In genomic region chr19:25308763-25309162, GRCm38 (mm10) we compare ENCODE assay signal across 12 mouse cellular contexts.
DNase-seq lines count a peak whose midpoint lies in the region; ATAC-seq lines count a peak whose summit lies in the region.
"Had no signal": no experiment of that assay in that cellular context is flagged by ENCODE, and none has a peak within 500 bp of the region (broad histone marks: within the 10 kb centered on the region; RNA-seq: fewer than 3 reads in every experiment).

No protein-coding gene starts in this region.

- 0 out of 2 replicates have a peak, but pooled peaks cover 3% of the 10 kb centered on the region for H3K27me3 ChIP-seq in heart, embryonic 14.5 days (ENCODE audit: control insufficient read depth, insufficient read depth, low read length)
- no peaks in the 10 kb centered on the region for H3K27me3 ChIP-seq in liver, embryonic 13.5 days

- peak overlapping the region; percentile 16; the same call in 1 of the 2 replicates for H3K9ac ChIP-seq in heart, embryonic 14.5 days (ENCODE audit: low read length)
- no peak overlapping the region for H3K9ac ChIP-seq in liver, embryonic 13.5 days

- no peak for ATAC-seq in heart, embryonic 14.5 days (ENCODE audit: insufficient number of reproducible peaks, insufficient read depth, low FRiP score, low read depth)
- no peak for ATAC-seq in liver, embryonic 13.5 days (ENCODE audit: low read depth)

- H3K36me3 ChIP-seq in heart, embryonic 14.5 days (ENCODE audit: control insufficient read depth, insufficient read depth, low read length) = no peaks in the 10 kb centered on the region
- H3K36me3 ChIP-seq in liver, embryonic 13.5 days = no peaks in the 10 kb centered on the region

- no peaks in the 10 kb centered on the region for H3K9me3 ChIP-seq in heart, embryonic 14.5 days (ENCODE audit: control insufficient read depth, low read length)
- H3K9me3 ChIP-seq in liver, embryonic 13.5 days (replicated peaks) = no peaks in the 10 kb centered on the region

- DNase-seq in heart, postnatal 10 days = no peak
- DNase-seq in liver, embryonic 13.5 days = no peak
- DNase-seq in liver = no peak
- DNase-seq in embryo, embryonic 10.5 days (ENCODE audit: low spot score) = peak; percentile 21
- peak; percentile 18 for DNase-seq in heart, postnatal 4 days
- no peak for DNase-seq in cerebellum, postnatal 10 days
- DNase-seq: cerebellum, adult 2 months; kidney, adult 11 months; kidney, postnatal 36 days; lung, adult 2 months; right cerebral cortex, postnatal 14 days had no signal

- intact Hi-C loops in heart, postnatal 10 days (cut with DNase I) = no loop called here

- H3K4me3 ChIP-seq in heart, embryonic 14.5 days (ENCODE audit: control insufficient read depth in 1 of 2, insufficient read depth in 1 of 2, low read depth in 1 of 2, low read length in 2 of 2) = peak overlapping the region; percentile 3 to 8; a peak in 3 of 4 replicates
- no peak overlapping the region for H3K4me3 ChIP-seq in liver, embryonic 13.5 days (replicated peaks)

- peaks cover 22 to 57% of the 10 kb centered on the region in 2 experiments for H3K4me1 ChIP-seq in heart, embryonic 14.5 days (ENCODE audit: control insufficient read depth in 2 of 2, insufficient read depth in 2 of 2, low read length in 2 of 2)
- H3K4me1 ChIP-seq in liver, embryonic 13.5 days (replicated peaks) = peaks cover 16% of the 10 kb centered on the region; the same call in 1 of the 2 replicates

- 6% methylated on average over 12 of the region's 12 CpGs for WGBS in heart, embryonic 14.5 days
- 28% methylated on average over 12 of the region's 12 CpGs for WGBS in liver, embryonic 13.5 days (ENCODE audit: insufficient replicate concordance)

- H3K27ac ChIP-seq in heart, embryonic 14.5 days (replicated peaks in 1 of 2; ENCODE audit: control insufficient read depth in 1 of 2, insufficient read depth in 1 of 2, low read depth in 2 of 2, low read length in 2 of 2) = peak overlapping the region; percentile 57 to 59
- no peak overlapping the region for H3K27ac ChIP-seq in liver, embryonic 13.5 days

- H3K4me2 ChIP-seq in heart, embryonic 14.5 days (ENCODE audit: low read length) = peak overlapping the region; percentile 55
- 0 out of 2 replicates have a peak overlapping the region, but pooled peaks have one; percentile 14 for H3K4me2 ChIP-seq in liver, embryonic 13.5 days

Comparison
In these comparisons a context has a peak if more than half of its experiments do, and no peak if none do; other contexts are left out.
1. DNase-seq: peak in embryo, embryonic 10.5 days (single experiment) and heart, postnatal 4 days (single experiment); none in heart, postnatal 10 days (0 of 2), liver, embryonic 13.5 days (single experiment), liver (single experiment) and cerebellum, postnatal 10 days (0 of 2).